Mouse (Mus musculus): Measurements from ENCODE around the gene Zkscan14. TPM values are rescaled to one million over a fixed set of nuclear protein-coding genes. Genes with fewer than 3 reads are reported as not detected.
A peak's percentile ranks its signal among the peaks of the same experiment; 100 is the strongest.

Gene Zkscan14
- polyA plus RNA-seq, 1 experiment = 3.9 TPM

DNA sequence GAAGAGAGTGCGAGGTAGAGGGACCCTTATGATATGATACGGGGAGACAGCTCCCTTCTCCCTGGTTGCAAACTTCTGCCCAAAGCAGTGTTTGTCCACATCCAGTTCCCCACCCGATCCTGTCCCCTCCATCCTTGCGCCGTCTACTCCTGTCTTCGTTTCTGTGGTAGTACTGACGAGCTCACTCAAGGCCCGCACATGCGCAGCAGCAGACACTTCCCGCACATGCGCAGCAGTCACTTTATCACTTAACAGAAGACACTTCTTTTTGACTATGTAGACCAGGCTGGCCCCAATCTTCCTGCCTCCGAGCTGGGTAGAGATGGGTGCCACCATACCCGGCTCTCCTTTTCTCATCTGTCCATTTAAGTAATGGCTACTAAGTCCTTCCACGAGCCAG, 40.3 kb downstream of the Zkscan14 start:
- Histone ChIP-seq H3K36me3 (ENCODE audit: control insufficient read depth, insufficient read depth, low read length) (peaks cover 1% of the 10 kb centered on the region), H3K4me3 (ENCODE audit: insufficient read depth, low read depth, low read length) (no peak overlapping the region), H3K27ac (ENCODE audit: insufficient read depth, low read depth, low read length) (no peak overlapping the region), H3K27me3 (replicated peaks; ENCODE audit: control insufficient read depth, insufficient read depth, low read length) (no peaks in the 10 kb centered on the region), H3K4me1 (ENCODE audit: control insufficient read depth, insufficient read depth, low read length) (peaks cover 5% of the 10 kb centered on the region)
- WGBS = 92% methylated on average over 14 of the region's 14 CpGs
- TF ChIP-seq CTCF (conservative IDR thresholded peaks at IDR 0.05; ENCODE audit: insufficient read depth, insufficient read length, low read depth, low read length) = no peak
- TF ChIP-seq POLR2A (IDR thresholded peaks at IDR 0.05; ENCODE audit: low read depth, low read length) = no peak
- DNase-seq = no peak

- H3K27ac ChIP-seq (ENCODE audit: insufficient read depth, low read depth, low read length) = no peak overlapping the region
- peaks cover 5% of the 10 kb centered on the region for H3K36me3 ChIP-seq (ENCODE audit: control insufficient read depth, insufficient read depth, low read length)
- WGBS = 95% methylated on average over 5 of the region's 5 CpGs
- no peak overlapping the region for H3K4me3 ChIP-seq (ENCODE audit: insufficient read depth, low read depth, low read length)
- no peaks in the 10 kb centered on the region for H3K27me3 ChIP-seq (replicated peaks; ENCODE audit: control insufficient read depth, insufficient read depth, low read length)
- TF ChIP-seq CTCF (conservative IDR thresholded peaks at IDR 0.05; ENCODE audit: insufficient read depth, insufficient read length, low read depth, low read length) (no peak), POLR2A (IDR thresholded peaks at IDR 0.05; ENCODE audit: low read depth, low read length) (no peak)
- peaks cover 4% of the 10 kb centered on the region; the same call in 1 of the 2 replicates for H3K4me1 ChIP-seq (ENCODE audit: control insufficient read depth, insufficient read depth, low read length)
- DNase-seq = no peak
These were observed 49.0 kb downstream of the Zkscan14 start for GRCm38 (mm10) chr5:145152690-145153089.

- DNase-seq = no peak
- Histone ChIP-seq H3K36me3 (ENCODE audit: control insufficient read depth, insufficient read depth, low read length) (peaks cover 3% of the 10 kb centered on the region), H3K27ac (ENCODE audit: insufficient read depth, low read depth, low read length) (no peak overlapping the region), H3K4me1 (ENCODE audit: control insufficient read depth, insufficient read depth, low read length) (peaks cover 11% of the 10 kb centered on the region; the same call in 1 of the 2 replicates), H3K27me3 (replicated peaks; ENCODE audit: control insufficient read depth, insufficient read depth, low read length) (no peaks in the 10 kb centered on the region), H3K4me3 (ENCODE audit: insufficient read depth, low read depth, low read length) (no peak overlapping the region)
- WGBS = 92% methylated on average over 6 of the region's 6 CpGs
- TF ChIP-seq CTCF (conservative IDR thresholded peaks at IDR 0.05; ENCODE audit: insufficient read depth, insufficient read length, low read depth, low read length) = no peak
- no peak for TF ChIP-seq POLR2A (IDR thresholded peaks at IDR 0.05; ENCODE audit: low read depth, low read length)
These were observed 52.4 kb downstream of the Zkscan14 start for GRCm38 (mm10) chr5:145149294-145149693.

DNA sequence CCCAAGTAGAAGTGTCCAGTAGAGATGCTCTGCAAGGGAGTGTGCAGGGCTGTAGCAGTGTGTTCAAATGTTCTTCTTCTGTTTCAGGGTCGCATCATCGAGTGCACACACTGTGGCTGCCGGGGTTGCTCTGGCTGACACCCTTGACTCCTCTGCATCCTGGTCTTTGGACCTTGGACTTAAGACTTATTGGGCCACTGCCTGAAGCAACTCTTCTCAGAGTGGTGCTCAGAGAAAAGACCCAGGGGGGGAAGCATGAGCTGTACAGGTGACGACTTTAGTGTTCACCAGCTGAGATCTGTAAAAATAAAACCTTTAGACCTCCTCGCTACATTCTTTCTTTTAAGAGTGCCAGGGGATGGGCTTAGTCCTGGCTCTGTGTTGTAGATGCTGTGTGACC, 53.9 kb downstream of the Zkscan14 start:
- peak; percentile 84 for DNase-seq
- H3K36me3 ChIP-seq (ENCODE audit: control insufficient read depth, insufficient read depth, low read length) = peaks cover 2% of the 10 kb centered on the region
- H3K27me3 ChIP-seq (replicated peaks; ENCODE audit: control insufficient read depth, insufficient read depth, low read length) = no peaks in the 10 kb centered on the region
- WGBS = 49% methylated on average over 5 of the region's 5 CpGs
- TF ChIP-seq POLR2A (IDR thresholded peaks at IDR 0.05; ENCODE audit: low read depth, low read length) (no peak), CTCF (conservative IDR thresholded peaks at IDR 0.05; ENCODE audit: insufficient read depth, insufficient read length, low read depth, low read length) (no peak)
- peak overlapping the region; percentile 47 for H3K27ac ChIP-seq (ENCODE audit: insufficient read depth, low read depth, low read length)
- H3K4me3 ChIP-seq (ENCODE audit: insufficient read depth, low read depth, low read length) = no peak overlapping the region
- H3K4me1 ChIP-seq (ENCODE audit: control insufficient read depth, insufficient read depth, low read length) = peaks cover 11% of the 10 kb centered on the region; the same call in 1 of the 2 replicates

Other genes starting within 250 kb of the Zkscan14 start
- 14.4 and 16.1 TPM in 2 replicates for gene Smurf1, start 236.0 kb downstream of the Zkscan14 start, polyA plus RNA-seq (2012; rRNA removed)
- not detected in 2 replicates for gene Gm4871, start 169.1 kb downstream of the Zkscan14 start, polyA plus RNA-seq (2012; rRNA removed)
- not detected in 2 replicates for gene 1700018F24Rik, start 158.9 kb downstream of the Zkscan14 start, polyA plus RNA-seq (2012; rRNA removed)
- gene Arpc1a, start 118.0 kb downstream of the Zkscan14 start, polyA plus RNA-seq (2012; rRNA removed) = 123 and 141 TPM in 2 replicates
- gene Kpna7, start 117.8 kb downstream of the Zkscan14 start, polyA plus RNA-seq (2012; rRNA removed) = not detected in 2 replicates
- gene Arpc1b, start 87.7 kb downstream of the Zkscan14 start, polyA plus RNA-seq (2012; rRNA removed) = 184 and 193 TPM in 2 replicates
- gene Pdap1, start 61.6 kb downstream of the Zkscan14 start, polyA plus RNA-seq (2012; rRNA removed) = 20.1 and 25.6 TPM in 2 replicates
- 71.5 and 84.1 TPM in 2 replicates for gene Bud31, start 61.5 kb downstream of the Zkscan14 start, polyA plus RNA-seq (2012; rRNA removed)
- 15.3 and 16.5 TPM in 2 replicates for gene Ptcd1, start 34.8 kb downstream of the Zkscan14 start, polyA plus RNA-seq (2012; rRNA removed)
- 19.2 and 19.9 TPM in 2 replicates for gene Cpsf4, start 34.7 kb downstream of the Zkscan14 start, polyA plus RNA-seq (2012; rRNA removed)
- gene Atp5j2, start 9.8 kb downstream of the Zkscan14 start, polyA plus RNA-seq (2012; rRNA removed) = 346 and 489 TPM in 2 replicates
- gene Zkscan5, start 2.7 kb upstream of the Zkscan14 start, polyA plus RNA-seq (2012; rRNA removed) = 5.8 and 6.2 TPM in 2 replicates
- 15.5 and 18.4 TPM in 2 replicates for gene Zfp655, start 29.8 kb upstream of the Zkscan14 start, polyA plus RNA-seq (2012; rRNA removed)
- gene Zscan25, start 78.6 kb upstream of the Zkscan14 start, polyA plus RNA-seq (2012; rRNA removed) = 11.0 and 12.5 TPM in 2 replicates
- not detected in 2 replicates for gene Cyp3a57, start 143.4 kb upstream of the Zkscan14 start, polyA plus RNA-seq (2012; rRNA removed)

Data from kidney, adult 2 months (tissue).